Mouse (Mus musculus) neural tube, embryonic 13.5 days (tissue): ENCODE results near the gene Gpc6. TPM values are rescaled to one million over a fixed set of nuclear protein-coding genes. Genes with fewer than 3 reads are reported as not detected.

Experiments
- ATAC-seq: fragments of 200-750 bp; cut with Nextera tagmentation; 2 replicates; pipeline ENCODE4 v1.8.0; 2017; ENCODE audit warnings: low read depth, mild to moderate bottlenecking, moderate TSS enrichment, moderate library complexity
- H3K27ac ChIP-seq: fragments of 300-500 bp; sonication (generic); replicated peaks from 2 replicates; pipeline ENCODE4 v1.5.1; 2015; ENCODE audit warnings: moderate library complexity, mild to moderate bottlenecking, inconsistent platforms
- H3K27me3 ChIP-seq: fragments of 300-500 bp; sonication (generic); 2 replicates; pipeline ENCODE4 v1.6.1; 2015; ENCODE audit warnings: mild to moderate bottlenecking, inconsistent platforms
- H3K36me3 ChIP-seq: fragments of 300-500 bp; sonication (generic); 2 replicates; pipeline ENCODE4 v1.6.1; 2015; ENCODE audit warnings: mild to moderate bottlenecking, inconsistent platforms
- H3K4me1 ChIP-seq: fragments of 300-500 bp; sonication (generic); replicated peaks from 2 replicates; pipeline ENCODE4 v1.6.1; 2015; ENCODE audit warnings: inconsistent platforms
- H3K4me2 ChIP-seq: fragments of 300-500 bp; sonication (generic); 2 replicates; pipeline ENCODE4 v1.6.1; 2015; ENCODE audit warnings: inconsistent platforms, mild to moderate bottlenecking, moderate library complexity
- H3K4me3 ChIP-seq: fragments of 300-500 bp; sonication (generic); 2 replicates; pipeline ENCODE4 v1.5.1; 2015; ENCODE audit warnings: mild to moderate bottlenecking, inconsistent platforms
- H3K9ac ChIP-seq: fragments of 300-500 bp; sonication (generic); 2 replicates; pipeline ENCODE4 v1.6.1; 2015; ENCODE audit warnings: moderate library complexity, mild to moderate bottlenecking, inconsistent platforms
- H3K9me3 ChIP-seq: fragments of 300-500 bp; sonication (generic); 2 replicates; pipeline ENCODE4 v1.6.1; 2016; ENCODE audit warnings: inconsistent platforms
- WGBS: fragments of 180-500 bp; shearing (Covaris S2); methylation state at CpG from one replicate; pipeline ENCODE4 v1.1.7; 2015; 5-methylcytosine and 5-hydroxymethylcytosine counted together
- polyA plus RNA-seq: library from polyadenylated mRNA; unstranded; fragments of >200 nt; fragmentation: Nextera tagmentation; extraction: Ambion mirVana; gene quantifications from 2 replicates; pipeline ENCODE4 v1.2.1, GENCODE M21; 2015

Gpc6 gene
- polyA plus RNA-seq, 1 experiment from 2014 or later = 22.1 TPM

- Histone ChIP-seq H3K9ac (peak overlapping the region; percentile 22; the same call in 1 of the 2 replicates), H3K4me1 (peaks cover 35% of the 10 kb centered on the region), H3K9me3 (no peaks in the 10 kb centered on the region), H3K36me3 (no peaks in the 10 kb centered on the region), H3K4me2 (peak overlapping the region; percentile 30), H3K27ac (peak overlapping the region; percentile 34; the same call in 1 of the 2 replicates), H3K4me3 (no peak overlapping the region), H3K27me3 (peaks cover 7% of the 10 kb centered on the region; the same call in 1 of the 2 replicates)
- 11% methylated on average over 10 of the region's 10 CpGs for WGBS
- peak; percentile 49; the same call in 1 of the 2 replicates for ATAC-seq
These were observed 980.6 kb downstream of the Gpc6 start for GRCm38 (mm10) chr14:117905701-117906100.

DNA sequence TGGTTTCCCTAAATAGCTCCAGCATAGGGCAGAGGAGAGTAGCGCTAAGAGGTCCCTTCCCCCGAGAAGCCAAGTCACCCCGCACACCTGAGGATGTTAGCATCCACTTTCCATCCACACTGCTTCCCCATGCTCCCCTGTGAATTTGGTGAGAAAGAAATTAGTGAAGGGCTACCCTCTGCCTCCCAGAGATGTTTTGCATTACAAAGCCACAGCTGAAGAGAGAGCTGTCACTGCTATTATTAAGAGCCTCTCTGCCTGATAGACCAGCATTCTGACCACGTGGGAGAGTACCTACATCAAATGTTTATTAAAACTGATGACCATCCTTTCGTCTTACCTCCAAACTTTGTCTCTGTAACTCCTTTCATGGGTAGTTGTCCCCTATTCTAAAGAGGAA lies 981.2 kb downstream of the Gpc6 start:
- no peak overlapping the region; the same call in 1 of the 2 replicates for H3K4me2 ChIP-seq
- H3K27me3 ChIP-seq = peaks cover 7% of the 10 kb centered on the region; the same call in 1 of the 2 replicates
- H3K9me3 ChIP-seq = no peaks in the 10 kb centered on the region
- H3K36me3 ChIP-seq = no peaks in the 10 kb centered on the region
- H3K4me3 ChIP-seq = no peak overlapping the region
- ATAC-seq = 0 out of 2 replicates have a peak, but pooled peaks have one; percentile 16
- H3K27ac ChIP-seq = peak overlapping the region; percentile 34; the same call in 1 of the 2 replicates
- H3K9ac ChIP-seq = no peak overlapping the region
- WGBS = 25% methylated on average over 5 of the region's 5 CpGs
- peaks cover 36% of the 10 kb centered on the region for H3K4me1 ChIP-seq

DNA sequence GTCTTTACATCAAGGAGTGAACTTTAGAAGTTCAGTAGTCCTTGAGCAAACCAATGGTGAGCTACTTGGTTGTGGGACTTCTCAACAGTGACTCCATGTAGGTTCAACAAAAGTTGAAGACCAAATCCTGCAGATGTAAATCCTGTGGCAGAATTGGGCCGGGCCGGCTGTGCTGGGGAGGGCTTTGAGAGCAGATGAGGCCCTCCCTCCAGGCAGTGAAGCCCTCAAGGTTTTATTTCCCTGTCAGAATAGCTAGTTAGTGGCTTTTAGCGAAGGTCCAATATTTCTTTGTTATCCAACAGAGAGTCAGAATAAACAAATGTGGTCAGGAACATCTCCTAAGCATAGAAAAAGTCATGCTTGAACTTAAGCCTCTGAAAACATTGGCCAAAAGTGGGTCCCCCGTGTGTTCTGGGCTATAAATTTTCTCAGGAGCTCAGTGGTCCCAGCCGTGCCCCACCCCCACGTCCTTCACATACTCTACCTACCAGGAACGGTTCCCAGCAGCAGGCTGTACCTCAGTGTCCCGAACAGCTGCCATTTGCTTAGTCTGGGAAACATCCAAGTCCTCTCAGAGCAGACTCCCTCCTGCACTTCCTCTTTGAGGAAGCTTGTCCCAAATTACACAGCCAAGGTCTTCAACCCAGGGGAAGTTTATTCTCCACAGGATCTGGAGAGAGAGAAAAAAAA lies 983.3 kb downstream of the Gpc6 start:
- Histone ChIP-seq H3K4me2 (no peak overlapping the region), H3K36me3 (no peaks in the 10 kb centered on the region), H3K4me1 (peaks cover 36% of the 10 kb centered on the region), H3K4me3 (no peak overlapping the region), H3K9me3 (no peaks in the 10 kb centered on the region), H3K27ac (no peak overlapping the region), H3K27me3 (peaks cover 4% of the 10 kb centered on the region; the same call in 1 of the 2 replicates), H3K9ac (no peak overlapping the region)
- WGBS = 43% methylated on average over 8 of the region's 8 CpGs
- ATAC-seq = no peak

DNA sequence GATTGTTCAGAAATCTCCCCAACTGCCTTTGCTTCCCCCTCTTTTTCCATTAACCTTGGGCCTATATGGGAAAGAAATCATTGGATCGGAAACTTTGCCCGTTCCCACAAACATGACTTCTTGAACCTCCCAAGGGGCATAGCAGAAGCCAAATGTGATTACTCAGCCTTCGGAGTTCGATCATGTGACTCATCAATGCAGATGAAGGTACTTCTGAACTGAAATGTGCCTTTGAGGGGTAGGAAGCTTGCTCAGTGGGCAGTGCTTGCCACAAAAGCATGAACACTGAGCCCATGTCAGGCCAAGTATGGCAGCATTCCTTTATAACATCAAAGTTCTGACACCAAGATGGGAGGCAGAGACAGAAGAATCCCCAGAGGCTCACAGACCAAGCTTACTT lies 983.9 kb downstream of the Gpc6 start:
- no peak for ATAC-seq
- no peak overlapping the region for H3K4me2 ChIP-seq

DNA sequence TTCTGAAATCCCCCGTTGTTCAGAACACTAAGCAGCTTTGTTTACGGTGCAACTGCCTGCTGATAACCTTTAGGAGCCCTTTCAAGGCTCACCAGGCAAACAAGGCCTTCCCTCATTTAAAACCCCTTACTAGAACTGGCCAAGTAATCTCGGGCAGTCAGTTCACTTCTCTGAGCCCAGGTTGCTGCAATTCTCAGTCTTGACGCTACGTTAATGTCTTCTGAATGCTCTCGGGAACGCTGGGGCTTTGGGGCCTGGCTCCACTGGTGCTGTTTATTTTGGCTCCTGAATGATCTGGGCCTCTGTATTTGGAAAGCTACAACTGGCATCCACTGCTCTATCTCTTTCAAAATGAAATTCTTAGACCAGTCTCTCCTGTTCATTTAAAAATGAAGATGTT lies 985.2 kb downstream of the Gpc6 start:
- Histone ChIP-seq H3K27ac (no peak overlapping the region), H3K4me2 (no peak overlapping the region), H3K9ac (no peak overlapping the region), H3K9me3 (no peaks in the 10 kb centered on the region), H3K27me3 (peaks cover 4% of the 10 kb centered on the region; the same call in 1 of the 2 replicates), H3K4me1 (peaks cover 31% of the 10 kb centered on the region), H3K4me3 (no peak overlapping the region), H3K36me3 (no peaks in the 10 kb centered on the region)
- no peak for ATAC-seq
- WGBS = 13% methylated on average over 7 of the region's 7 CpGs

More for the DNA sequence above, 983.9 kb downstream of the Gpc6 start:
- WGBS = 62% methylated on average over 4 of the region's 4 CpGs
- H3K27me3 ChIP-seq = peaks cover 4% of the 10 kb centered on the region; the same call in 1 of the 2 replicates
- H3K4me3 ChIP-seq = no peak overlapping the region
- no peaks in the 10 kb centered on the region for H3K36me3 ChIP-seq
- H3K9me3 ChIP-seq = no peaks in the 10 kb centered on the region
- no peak overlapping the region for H3K9ac ChIP-seq
- H3K27ac ChIP-seq = no peak overlapping the region
- peaks cover 36% of the 10 kb centered on the region for H3K4me1 ChIP-seq

- Histone ChIP-seq H3K27me3 (peaks cover 4% of the 10 kb centered on the region; the same call in 1 of the 2 replicates), H3K4me3 (no peak overlapping the region), H3K4me2 (no peak overlapping the region), H3K4me1 (peaks cover 17% of the 10 kb centered on the region; the same call in 1 of the 2 replicates), H3K9ac (no peak overlapping the region), H3K36me3 (no peaks in the 10 kb centered on the region), H3K9me3 (no peaks in the 10 kb centered on the region), H3K27ac (no peak overlapping the region)
- ATAC-seq = no peak
- 89% methylated on average over 10 of the region's 10 CpGs for WGBS
These were observed 987.6 kb downstream of the Gpc6 start for GRCm38 (mm10) chr14:117912624-117913270.

- H3K27me3 ChIP-seq = no peaks in the 10 kb centered on the region
These were observed 991.5 kb downstream of the Gpc6 start for GRCm38 (mm10) chr14:117916577-117916976.

DNA sequence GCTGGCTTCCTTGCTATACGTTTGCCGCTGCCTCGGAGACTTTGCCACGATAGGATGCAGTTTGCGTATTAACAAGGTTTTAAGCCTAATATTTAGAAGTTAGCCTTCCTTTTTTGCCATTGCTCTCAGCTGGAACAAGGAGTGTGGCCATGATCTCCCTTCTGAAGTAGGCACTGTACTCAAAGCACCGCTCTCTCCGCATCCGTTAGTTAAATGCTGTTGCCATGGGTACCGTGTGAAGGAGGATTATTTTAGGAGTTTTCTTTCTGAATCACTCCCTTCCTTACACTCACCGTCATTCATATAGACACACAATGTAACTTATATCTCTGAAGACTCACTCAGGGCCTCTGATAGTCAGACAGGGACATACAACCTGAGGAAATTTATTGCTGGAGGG lies 993.6 kb downstream of the Gpc6 start:
- H3K9me3 ChIP-seq = no peaks in the 10 kb centered on the region
- no peak overlapping the region for H3K9ac ChIP-seq
- H3K36me3 ChIP-seq = no peaks in the 10 kb centered on the region
- 84% methylated on average over 10 of the region's 10 CpGs for WGBS
- H3K27ac ChIP-seq = no peak overlapping the region
- H3K4me3 ChIP-seq = no peak overlapping the region
- H3K27me3 ChIP-seq = no peaks in the 10 kb centered on the region
- no peak for ATAC-seq
- H3K4me2 ChIP-seq = no peak overlapping the region
- no peaks in the 10 kb centered on the region for H3K4me1 ChIP-seq

More at GRCm38 (mm10) chr14:117916577-117916976, 991.5 kb downstream of the Gpc6 start:
- H3K4me3 ChIP-seq = no peak overlapping the region
- no peaks in the 10 kb centered on the region for H3K4me1 ChIP-seq
- H3K9me3 ChIP-seq = no peaks in the 10 kb centered on the region
- no peaks in the 10 kb centered on the region for H3K36me3 ChIP-seq
- H3K4me2 ChIP-seq = no peak overlapping the region
- ATAC-seq = no peak
- WGBS = 68% methylated on average over 8 of the region's 8 CpGs
- H3K27ac ChIP-seq = no peak overlapping the region
- no peak overlapping the region for H3K9ac ChIP-seq

- Histone ChIP-seq H3K27me3 (no peaks in the 10 kb centered on the region), H3K9ac (no peak overlapping the region), H3K27ac (no peak overlapping the region), H3K4me2 (no peak overlapping the region), H3K4me1 (no peaks in the 10 kb centered on the region), H3K4me3 (no peak overlapping the region), H3K36me3 (no peaks in the 10 kb centered on the region), H3K9me3 (no peaks in the 10 kb centered on the region)
- ATAC-seq = no peak
- 95% methylated on average over 5 of the region's 5 CpGs for WGBS
These were observed 994.5 kb downstream of the Gpc6 start for GRCm38 (mm10) chr14:117919612-117920011.

DNA sequence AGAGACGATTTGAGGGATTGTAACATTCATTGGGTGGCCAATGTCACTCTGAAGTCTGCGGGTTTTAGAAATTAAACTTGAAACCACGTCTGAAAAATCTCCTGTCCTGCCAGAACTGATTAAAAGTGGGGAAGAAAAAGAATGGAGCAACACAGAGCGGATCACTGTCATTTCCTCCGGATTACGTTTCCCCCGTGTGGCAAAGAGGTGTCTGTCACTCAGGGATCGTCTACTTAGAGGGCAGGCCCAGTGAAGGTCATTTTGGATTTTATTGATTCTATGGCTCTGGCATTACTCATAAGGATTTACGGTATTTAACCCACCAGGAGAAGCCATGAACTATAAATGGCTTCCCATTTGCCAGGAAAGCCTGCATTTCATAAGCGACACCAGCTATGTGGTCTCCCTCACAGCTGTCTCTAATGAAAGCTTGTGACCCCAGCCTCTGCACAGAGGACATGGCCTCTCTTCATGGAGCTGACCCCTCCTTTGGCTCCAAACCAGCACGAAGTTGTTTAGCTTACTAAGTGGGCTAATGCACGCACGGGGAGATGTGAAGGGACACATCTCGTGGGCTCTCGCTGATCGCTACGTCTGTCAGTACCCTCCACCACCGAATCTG lies 996.4 kb downstream of the Gpc6 start:
- ATAC-seq = no peak
- H3K27ac ChIP-seq = no peak overlapping the region
- no peaks in the 10 kb centered on the region for H3K36me3 ChIP-seq
- no peak overlapping the region for H3K9ac ChIP-seq
- 64% methylated on average over 18 of the region's 18 CpGs for WGBS
- H3K4me1 ChIP-seq = no peaks in the 10 kb centered on the region
- no peaks in the 10 kb centered on the region for H3K9me3 ChIP-seq
- no peak overlapping the region for H3K4me3 ChIP-seq
- H3K27me3 ChIP-seq = no peaks in the 10 kb centered on the region
- no peak overlapping the region for H3K4me2 ChIP-seq

GRCm38 (mm10) chr14:117923667-117924066 lies 998.6 kb downstream of the Gpc6 start:
- no peaks in the 10 kb centered on the region for H3K36me3 ChIP-seq
- H3K9me3 ChIP-seq = no peaks in the 10 kb centered on the region
- no peak overlapping the region for H3K4me2 ChIP-seq
- H3K4me3 ChIP-seq = no peak overlapping the region
- no peak overlapping the region for H3K9ac ChIP-seq
- H3K27me3 ChIP-seq = no peaks in the 10 kb centered on the region
- no peaks in the 10 kb centered on the region for H3K4me1 ChIP-seq
- no peak for ATAC-seq
- no peak overlapping the region for H3K27ac ChIP-seq
- WGBS = 66% methylated on average over 8 of the region's 8 CpGs
